Mouse (Mus musculus) CH12.LX (cell line): ENCODE measurements around the gene Cngb1. TPM values are rescaled to one million over a fixed set of nuclear protein-coding genes. Genes with fewer than 3 reads are reported as not detected.

Experiments used
- DNase-seq: peaks from one replicate; pipeline ENCODE4 v3.0.0-alpha.2; 2013; ENCODE audit errors: extremely low read depth
- H3K27ac ChIP-seq: 2 replicates; pipeline ENCODE4 v1.5.1; 2012; ENCODE audit warnings: low read depth, mild to moderate bottlenecking, control low read depth, moderate library complexity; ENCODE audit not compliant: insufficient read depth
- H3K27me3 ChIP-seq: replicated peaks from 2 replicates; pipeline ENCODE3; 2012; ENCODE audit warnings: inconsistent platforms
- H3K36me3 ChIP-seq, 2 experiments: replicated peaks in 1 of 2; 2 replicates each; pipeline versions ENCODE3 to v1.6.1; 2012; ENCODE audit warnings: inconsistent platforms in 1 of 2, low read length in 1 of 2, mild to moderate bottlenecking in 1 of 2, mixed read lengths in 1 of 2, moderate library complexity in 1 of 2; ENCODE audit not compliant: control insufficient read depth in 1 of 2, insufficient read depth in 1 of 2
- H3K4me1 ChIP-seq, 2 experiments: 2 replicates each; pipeline ENCODE4 v1.6.1; 2012; ENCODE audit warnings: inconsistent platforms in 1 of 2, moderate library complexity in 1 of 2; ENCODE audit not compliant: insufficient read depth in 2 of 2, control insufficient read depth in 1 of 2
- H3K4me2 ChIP-seq: 2 replicates; pipeline ENCODE4 v1.6.1; 2012; ENCODE audit warnings: low read depth, mild to moderate bottlenecking, control low read depth; ENCODE audit not compliant: poor library complexity, insufficient read depth, severe bottlenecking
- H3K4me3 ChIP-seq, 3 experiments: fragments of 150-350 bp in 1 of 3; sonication (generic) in 1 of 3; replicated peaks in 1 of 3; 2 replicates each; pipeline versions ENCODE3 to v1.5.1; 2011 to 2012; ENCODE audit warnings: low read depth in 2 of 3, low read length in 2 of 3, mild to moderate bottlenecking in 2 of 3, moderate library complexity in 2 of 3, control low read depth in 1 of 3, improper control_type of control experiment in 1 of 3, inconsistent platforms in 1 of 3, mixed read lengths in 1 of 3; ENCODE audit not compliant: poor library complexity in 1 of 3
- H3K79me2 ChIP-seq: replicated peaks from 2 replicates; pipeline ENCODE4 v1.6.1; 2012; ENCODE audit warnings: mild to moderate bottlenecking, moderate library complexity; ENCODE audit not compliant: control insufficient read depth, poor library complexity, insufficient read depth, severe bottlenecking; ENCODE audit errors: extremely low read depth
- H3K9ac ChIP-seq: 2 replicates; pipeline ENCODE4 v1.6.1; 2012; ENCODE audit warnings: low read depth, mild to moderate bottlenecking, control low read depth, moderate library complexity; ENCODE audit not compliant: insufficient read depth
- H3K9me3 ChIP-seq: replicated peaks from 2 replicates; pipeline ENCODE3; 2012; ENCODE audit warnings: low read length, inconsistent platforms, mixed read lengths
- CTCF ChIP-seq, 2 experiments: IDR thresholded peaks in 1 of 2; conservative IDR thresholded peaks in 1 of 2; 2 replicates each; pipeline ENCODE4 v1.5.1; 2011 to 2012; ENCODE audit warnings: low read depth in 2 of 2, low read length in 2 of 2, improper control_type of control experiment in 1 of 2, inconsistent platforms in 1 of 2, mild to moderate bottlenecking in 1 of 2, moderate library complexity in 1 of 2
- ELF1 ChIP-seq: IDR thresholded peaks from 2 replicates; pipeline ENCODE4 v1.6.1; 2014; ENCODE audit warnings: low read depth, mild to moderate bottlenecking, inconsistent platforms, low read length, improper control_type of control experiment
- EP300 ChIP-seq: IDR thresholded peaks from 2 replicates; pipeline ENCODE4 v1.6.1; 2011; ENCODE audit warnings: low read length, improper control_type of control experiment
- GABPA ChIP-seq: IDR thresholded peaks from 2 replicates; pipeline ENCODE4 v1.6.1; 2012; ENCODE audit warnings: low read depth, low read length, improper control_type of control experiment, inconsistent platforms; ENCODE audit not compliant: insufficient replicate concordance
- HCFC1 ChIP-seq: IDR thresholded peaks from 2 replicates; pipeline ENCODE4 v1.6.1; 2012; ENCODE audit warnings: low read depth, mild to moderate bottlenecking, inconsistent platforms, low read length, improper control_type of control experiment
- JUN ChIP-seq: IDR thresholded peaks from 2 replicates; pipeline ENCODE4 v1.6.1; 2011; ENCODE audit warnings: low read depth, mild to moderate bottlenecking, low read length, improper control_type of control experiment, moderate library complexity; ENCODE audit not compliant: insufficient read depth
- JUND ChIP-seq: conservative IDR thresholded peaks from 2 replicates; pipeline ENCODE4 v1.6.1; 2011; ENCODE audit warnings: low read depth, low read length, improper control_type of control experiment
- KAT2A ChIP-seq: IDR thresholded peaks from 2 replicates; pipeline ENCODE4 v1.6.1; 2012; ENCODE audit warnings: low read length, improper control_type of control experiment, inconsistent platforms; ENCODE audit not compliant: insufficient replicate concordance
- MAFK ChIP-seq: IDR thresholded peaks from 2 replicates; pipeline ENCODE4 v1.6.1; 2011; ENCODE audit warnings: low read length, improper control_type of control experiment; ENCODE audit not compliant: insufficient replicate concordance
- MAX ChIP-seq: IDR thresholded peaks from 2 replicates; pipeline ENCODE4 v1.6.1; 2011; ENCODE audit warnings: low read length, improper control_type of control experiment
- MYC ChIP-seq: IDR thresholded peaks from 2 replicates; pipeline ENCODE4 v1.6.1; 2011; ENCODE audit warnings: low read depth, mild to moderate bottlenecking, improper control_type of control experiment, low read length
- NRF1 ChIP-seq: IDR thresholded peaks from 2 replicates; pipeline ENCODE4 v1.6.1; 2014; ENCODE audit warnings: low read depth, mild to moderate bottlenecking, inconsistent platforms, low read length, improper control_type of control experiment, moderate library complexity
- RCOR1 ChIP-seq: conservative IDR thresholded peaks from 2 replicates; pipeline ENCODE4 v1.6.1; 2012; ENCODE audit warnings: low read depth, mild to moderate bottlenecking, inconsistent platforms, low read length, improper control_type of control experiment
- SIN3A ChIP-seq: IDR thresholded peaks from 2 replicates; pipeline ENCODE4 v1.6.1; 2012; ENCODE audit warnings: low read length, improper control_type of control experiment, inconsistent platforms
- SMC3 ChIP-seq: IDR thresholded peaks from 2 replicates; pipeline ENCODE4 v1.6.1; 2011; ENCODE audit warnings: low read depth, low read length, improper control_type of control experiment
- TBP ChIP-seq: conservative IDR thresholded peaks from 2 replicates; pipeline ENCODE4 v1.6.1; 2011; ENCODE audit warnings: low read depth, low read length, improper control_type of control experiment
- UBTF ChIP-seq: IDR thresholded peaks from 2 replicates; pipeline ENCODE4 v1.6.1; 2012; ENCODE audit warnings: low read depth, mild to moderate bottlenecking, inconsistent platforms, low read length, improper control_type of control experiment, moderate library complexity
- USF2 ChIP-seq: conservative IDR thresholded peaks from 2 replicates; pipeline ENCODE4 v1.6.1; 2011; ENCODE audit warnings: low read depth, low read length, improper control_type of control experiment
- ZC3H11A ChIP-seq: IDR thresholded peaks from 2 replicates; pipeline ENCODE4 v1.6.1; 2012; ENCODE audit warnings: low read depth, mild to moderate bottlenecking, inconsistent platforms, low read length, improper control_type of control experiment
- ZNF384 ChIP-seq: IDR thresholded peaks from 2 replicates; pipeline ENCODE4 v1.6.1; 2012; ENCODE audit warnings: low read depth, low read length, improper control_type of control experiment, inconsistent platforms
- dilution Hi-C: fragments of 300-500 bp; cut with MboI; formaldehyde crosslinking; loops from 2 replicates; pipeline ENCODE4 v1.14.3; 2020; ENCODE audit warnings: low sequenced_read_pairs; ENCODE audit not compliant: extremely low pct_unique_long_range_greater_than_20kb, extremely low pct_ligation_motif_present
- in situ Hi-C: fragments of 300-500 bp; cut with MboI; formaldehyde crosslinking; loops from 3 replicates; pipeline ENCODE4 v1.14.3; 2019; ENCODE audit warnings: low sequenced_read_pairs, low pct_ligation_motif_present, low pct_unique_long_range_greater_than_20kb, mixed read lengths
- polyA plus RNA-seq: library from polyadenylated mRNA; unstranded; fragments of >175 nt; gene quantifications from 2 replicates; pipeline ENCODE4 v1.2.1, GENCODE M21; 2012; ENCODE audit warnings: low read depth; ENCODE audit not compliant: insufficient read length
- total RNA-seq, 2 experiments: library from RNA; depleted of rRNA; stranded (reverse); fragments of 300-350 nt in 1 of 2; fragments of >200 nt in 1 of 2; gene quantifications; 2 replicates each; pipeline ENCODE4 v1.2.3; 2012 to 2014

Cngb1 gene
- total and polyA plus RNA-seq, 3 experiments, result not detected

DNA sequence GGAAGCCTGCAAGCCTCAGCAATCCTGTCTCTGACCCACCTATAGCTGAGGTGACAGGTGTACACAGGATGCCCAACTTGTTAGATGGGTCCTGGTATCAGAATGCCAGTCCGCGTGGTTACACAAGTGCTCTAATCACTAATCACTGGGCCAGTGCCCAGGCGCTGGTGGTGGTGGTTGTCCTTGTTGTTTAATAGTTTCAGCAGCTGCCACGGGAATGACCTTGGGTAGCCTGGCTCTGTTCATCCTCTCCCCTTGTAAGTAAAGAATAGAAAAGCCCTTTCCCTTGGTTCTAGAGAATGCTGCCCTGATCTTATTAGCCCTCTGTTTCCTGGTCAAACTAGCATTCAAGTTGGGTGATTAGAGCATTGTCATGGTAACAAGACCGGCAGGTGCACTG, 35.3 kb upstream of the Cngb1 start:
- H3K4me1 ChIP-seq, result no peaks in the 10 kb centered on the region
- H3K79me2 ChIP-seq, result no peaks in the 10 kb centered on the region
- no peak for DNase-seq
- no peaks in the 10 kb centered on the region for H3K27me3 ChIP-seq
- no peak overlapping the region for H3K9ac ChIP-seq
- H3K9me3 ChIP-seq, result no peaks in the 10 kb centered on the region
- peaks cover 15 to 85% of the 10 kb centered on the region in 2 experiments for H3K36me3 ChIP-seq
- dilution Hi-C loops (no loop called here), in situ Hi-C loops (no loop called here)
- H3K4me2 ChIP-seq, result no peak overlapping the region
- no peak overlapping the region for H3K4me3 ChIP-seq
- no peak overlapping the region for H3K27ac ChIP-seq
- TF ChIP-seq HCFC1, result no peak
- no peak for TF ChIP-seq RCOR1
- TF ChIP-seq TBP, result no peak
- no peak for TF ChIP-seq ZNF384
- no peak for TF ChIP-seq GABPA
- no peak for TF ChIP-seq EP300
- no peak for TF ChIP-seq SMC3
- TF ChIP-seq JUND, result no peak
- no peak for TF ChIP-seq SIN3A
- no peak for TF ChIP-seq UBTF

DNA sequence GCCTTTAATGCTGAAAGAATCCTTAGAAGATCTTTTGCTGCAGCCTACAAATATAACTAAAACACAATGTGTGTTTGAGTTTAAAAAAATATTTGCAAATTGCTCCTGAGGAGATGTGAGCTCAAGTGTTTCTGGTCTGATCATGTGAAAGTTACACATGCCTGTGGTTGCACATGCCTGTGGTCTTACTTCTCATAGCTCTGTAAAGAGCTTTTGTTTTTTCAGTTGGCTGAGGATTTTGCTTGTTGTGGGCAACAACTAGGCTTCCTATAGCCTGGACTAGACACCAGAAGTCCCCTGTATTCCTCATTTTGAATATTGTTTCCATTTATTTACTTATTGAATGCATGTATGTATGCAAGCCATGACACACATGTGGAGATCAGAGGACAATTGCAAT, 30.0 kb upstream of the Cngb1 start:
- H3K36me3 ChIP-seq, result peaks cover 12 to 61% of the 10 kb centered on the region in 2 experiments
- no peak for DNase-seq
- no peaks in the 10 kb centered on the region for H3K9me3 ChIP-seq
- TF ChIP-seq ELF1 (no peak), MAFK (no peak), UBTF (no peak), KAT2A (no peak), CTCF (conservative IDR thresholded peaks at IDR 0.05 in 1 of 2, IDR thresholded peaks at IDR 0.05 in 1 of 2; ENCODE audit: low read depth in 2 of 2, low read length in 2 of 2) (no peak), HCFC1 (no peak), ZC3H11A (no peak), USF2 (no peak), MYC (no peak), JUN (no peak), NRF1 (no peak), TBP (no peak), MAX (no peak), EP300 (no peak), RCOR1 (no peak)
- TF ChIP-seq, all 38 proteins: peak for 0
- Histone ChIP-seq H3K4me3 (no peak overlapping the region), H3K4me1 (peaks cover 6 to 12% of the 10 kb centered on the region in 2 experiments), H3K9ac (no peak overlapping the region), H3K79me2 (no peaks in the 10 kb centered on the region), H3K4me2 (no peak overlapping the region), H3K27me3 (no peaks in the 10 kb centered on the region), H3K27ac (no peak overlapping the region)
- in situ Hi-C loops (no loop called here), dilution Hi-C loops (no loop called here)
